Mouse (Mus musculus) cortical plate, adult 2 months (tissue): ENCODE measurements at regions not wholly inside any gene's neighbourhood (a gene's known extent, or its start where the extent isn't known, plus 50 kb on each side); places are given as distances from the start of the nearest gene placed in this dataset.

Experiments
- H3K27ac ChIP-seq: fragments of 200-500 bp; 2 replicates; pipeline ENCODE4 v1.5.1; 2012; ENCODE audit warnings: low read length, control low read depth, inconsistent platforms; ENCODE audit not compliant: insufficient read depth
- H3K4me1 ChIP-seq: fragments of 200-500 bp; 2 replicates; pipeline ENCODE4 v1.6.1; 2011; ENCODE audit warnings: low read length; ENCODE audit not compliant: control insufficient read depth, insufficient read depth
- H3K4me3 ChIP-seq: fragments of 200-500 bp; 2 replicates; pipeline ENCODE4 v1.5.1; 2011; ENCODE audit warnings: mild to moderate bottlenecking, low read length, control low read depth; ENCODE audit not compliant: insufficient read depth
- CTCF ChIP-seq: fragments of 200-500 bp; IDR thresholded peaks from 2 replicates; pipeline ENCODE4 v1.5.1; 2011; ENCODE audit warnings: mild to moderate bottlenecking, control low read depth, low read length; ENCODE audit not compliant: insufficient read depth; ENCODE audit errors: extremely low read depth
- POLR2A ChIP-seq: fragments of 200-500 bp; IDR thresholded peaks from 2 replicates; pipeline ENCODE4 v1.6.1; 2011; ENCODE audit warnings: mild to moderate bottlenecking, low read length, control low read depth; ENCODE audit not compliant: insufficient read depth; ENCODE audit errors: extremely low read depth

DNA sequence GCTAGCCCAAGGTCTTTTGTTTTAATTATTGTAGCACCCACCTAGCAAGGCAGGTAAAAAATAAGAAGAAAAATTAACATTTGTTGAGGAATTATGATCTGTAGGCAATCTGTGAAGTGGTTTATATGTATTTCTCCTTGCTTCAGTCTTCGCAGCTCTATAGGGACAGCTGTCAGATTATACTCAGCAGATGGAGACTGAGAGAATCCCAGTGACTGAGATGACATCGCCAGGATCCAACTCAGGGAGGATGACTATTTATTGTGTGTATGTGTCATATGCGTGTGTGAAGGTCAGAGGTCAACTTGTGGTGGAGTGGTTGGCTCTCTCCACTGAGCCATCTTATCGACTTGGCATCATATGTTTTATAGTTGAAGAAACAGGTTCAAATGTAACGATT, 362.0 kb upstream of the Chd6 start:
- TF ChIP-seq CTCF (no peak), POLR2A (no peak)
- Histone ChIP-seq H3K4me1 (no peaks in the 10 kb centered on the region), H3K4me3 (no peak overlapping the region), H3K27ac (no peak overlapping the region)

DNA sequence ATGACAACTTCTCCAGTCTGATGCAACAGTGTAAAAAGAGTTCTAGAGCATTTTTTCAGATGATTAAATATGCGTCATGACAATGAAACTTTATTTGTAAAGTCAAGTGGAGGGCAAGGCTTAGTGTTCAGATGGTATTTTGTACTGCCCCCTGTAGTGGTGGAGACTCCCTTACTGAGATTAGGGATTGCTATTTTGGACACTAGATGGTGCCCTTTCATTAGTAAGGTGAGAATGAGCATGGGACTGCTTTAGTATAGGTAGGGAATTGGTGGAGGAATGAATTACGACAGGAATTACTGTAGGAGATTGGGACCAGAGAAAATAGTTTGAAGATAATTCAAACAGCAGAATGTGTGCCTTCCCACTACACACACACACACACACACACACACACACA, 361.1 kb upstream of the Chd6 start:
- no peak overlapping the region for H3K27ac ChIP-seq
- no peak overlapping the region for H3K4me3 ChIP-seq
- H3K4me1 ChIP-seq, result no peaks in the 10 kb centered on the region
- TF ChIP-seq CTCF, result peak; percentile 44; the same call in 1 of the 2 replicates
- no peak for TF ChIP-seq POLR2A

DNA sequence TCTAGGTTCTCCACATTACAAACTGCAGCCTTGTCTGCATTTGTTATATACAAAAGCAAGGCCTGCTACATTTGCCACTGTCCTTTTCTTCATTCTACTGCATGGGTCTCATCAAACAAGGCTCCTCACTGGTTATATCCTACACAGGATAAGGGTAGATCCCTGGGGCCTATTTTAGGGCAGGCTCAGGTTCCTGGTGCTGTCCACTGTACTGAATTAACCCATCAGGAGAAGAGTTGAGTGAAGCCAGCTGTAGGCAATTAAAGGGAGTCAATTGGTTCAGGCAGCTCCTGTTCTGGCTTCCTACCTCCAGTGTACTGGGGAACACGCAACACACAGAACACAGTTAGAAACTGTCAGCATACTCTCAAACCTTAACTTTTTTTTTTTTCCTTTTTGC, 358.2 kb upstream of the Chd6 start:
- no peak for TF ChIP-seq POLR2A
- no peak for TF ChIP-seq CTCF
- Histone ChIP-seq H3K4me3 (no peak overlapping the region), H3K27ac (no peak overlapping the region), H3K4me1 (no peaks in the 10 kb centered on the region)

DNA sequence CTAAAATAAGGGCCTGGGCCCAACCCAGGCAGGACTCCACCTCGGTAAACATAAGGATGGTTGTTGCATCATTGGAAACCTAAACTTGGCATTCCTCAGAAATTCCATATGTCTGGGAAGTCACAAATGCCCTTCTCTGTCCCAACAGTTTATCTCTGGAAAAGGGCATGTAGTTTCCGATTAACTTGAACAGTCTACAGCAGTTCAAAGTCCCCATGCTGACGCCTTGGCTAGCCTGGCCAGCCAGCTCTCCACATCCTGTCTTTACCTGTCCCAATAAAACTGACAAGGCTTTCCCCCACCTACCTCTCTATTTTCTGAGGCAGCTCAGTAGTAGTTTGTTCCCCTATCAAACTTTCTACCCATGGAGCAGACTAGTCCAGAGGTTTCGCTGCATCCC, 351.7 kb upstream of the Chd6 start:
- Histone ChIP-seq H3K4me1 (no peaks in the 10 kb centered on the region), H3K27ac (no peak overlapping the region), H3K4me3 (no peak overlapping the region)
- TF ChIP-seq CTCF (no peak), POLR2A (no peak)

DNA sequence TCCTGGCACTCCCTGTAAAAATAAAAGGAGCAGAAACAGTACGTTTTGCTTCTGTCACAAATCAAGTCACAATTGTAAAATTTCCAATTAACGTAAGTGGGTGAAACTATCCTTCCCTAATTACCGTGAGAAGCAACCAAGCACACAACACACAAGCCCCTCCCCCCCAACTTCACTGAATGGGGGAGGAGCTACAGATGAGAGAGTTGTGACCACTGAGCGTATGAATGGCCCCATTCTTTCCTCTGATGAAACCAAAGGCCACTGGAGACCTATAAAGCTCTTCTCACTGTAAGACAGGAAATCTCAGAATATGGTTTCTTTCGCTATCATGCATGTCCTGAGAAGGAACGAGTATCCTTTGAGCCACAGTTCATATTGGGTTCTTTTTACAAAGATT, 345.6 kb upstream of the Chd6 start:
- Histone ChIP-seq H3K4me1 (no peaks in the 10 kb centered on the region), H3K4me3 (no peak overlapping the region), H3K27ac (no peak overlapping the region)
- TF ChIP-seq CTCF (no peak), POLR2A (no peak)

DNA sequence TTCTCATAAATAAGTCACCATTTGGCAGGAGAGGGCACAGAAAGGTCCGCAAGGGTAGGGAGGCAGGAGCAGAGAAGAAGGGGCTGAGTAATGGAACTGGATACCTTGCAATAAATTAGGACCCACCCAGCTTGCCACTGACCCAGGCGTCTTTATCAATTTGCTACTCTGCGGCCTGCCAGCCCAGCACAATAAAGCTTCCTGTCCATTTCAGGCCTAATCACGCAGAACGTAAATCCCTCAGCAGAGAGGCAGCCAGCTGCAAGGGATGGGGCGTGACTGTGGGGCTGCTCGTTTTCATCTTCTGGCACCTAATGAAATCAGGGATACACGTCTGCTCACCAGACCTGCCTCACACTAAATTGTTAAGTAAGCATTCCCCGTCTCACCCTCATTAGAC, 324.9 kb upstream of the Chd6 start:
- TF ChIP-seq CTCF, result no peak
- TF ChIP-seq POLR2A, result no peak
- Histone ChIP-seq H3K27ac (no peak overlapping the region), H3K4me3 (no peak overlapping the region), H3K4me1 (no peaks in the 10 kb centered on the region)

DNA sequence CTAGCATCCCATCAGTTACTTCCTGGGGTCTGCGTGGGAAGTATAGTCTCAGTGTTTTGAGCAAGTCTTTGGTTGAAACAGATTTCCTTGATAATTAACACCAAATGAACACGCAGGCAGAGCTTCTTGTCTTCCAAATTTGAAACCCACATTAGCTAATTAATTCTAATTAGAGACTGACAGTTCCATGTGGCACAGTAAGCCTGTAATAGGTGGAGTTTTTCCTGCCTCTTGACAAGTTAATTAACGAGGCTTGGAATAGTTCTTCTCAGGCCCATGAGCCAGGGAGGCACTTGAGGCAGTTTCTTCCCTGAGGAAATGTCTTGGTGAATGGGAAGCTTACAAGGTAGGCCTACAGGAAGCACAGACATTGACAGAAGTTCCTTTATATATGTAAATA, 320.4 kb upstream of the Chd6 start:
- TF ChIP-seq POLR2A, result no peak
- TF ChIP-seq CTCF, result no peak
- no peaks in the 10 kb centered on the region for H3K4me1 ChIP-seq

DNA sequence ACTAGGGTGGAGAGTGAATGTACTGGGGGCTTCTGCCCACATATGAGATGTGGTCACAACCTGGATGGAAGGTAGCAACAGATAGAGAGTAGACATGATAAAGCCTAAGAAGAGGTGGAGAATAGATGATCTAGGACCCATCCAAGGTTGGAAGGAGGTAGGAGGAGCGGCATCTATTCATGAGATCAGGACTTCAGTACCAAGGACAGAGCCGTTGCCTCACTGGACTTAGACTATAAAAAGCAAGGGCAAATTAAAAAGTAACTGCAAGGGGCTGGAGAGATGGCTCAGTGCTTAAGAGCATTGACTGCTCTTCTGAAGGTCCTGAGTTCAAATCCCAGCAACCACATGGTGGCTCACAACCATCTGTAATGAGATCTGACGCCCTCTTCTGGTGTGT, 316.7 kb upstream of the Chd6 start:
- Histone ChIP-seq H3K4me3 (no peak overlapping the region), H3K4me1 (no peaks in the 10 kb centered on the region), H3K27ac (no peak overlapping the region)
- TF ChIP-seq POLR2A, result no peak
- no peak for TF ChIP-seq CTCF

More for the DNA sequence above, 320.4 kb upstream of the Chd6 start:
- Histone ChIP-seq H3K27ac (no peak overlapping the region), H3K4me3 (no peak overlapping the region)

DNA sequence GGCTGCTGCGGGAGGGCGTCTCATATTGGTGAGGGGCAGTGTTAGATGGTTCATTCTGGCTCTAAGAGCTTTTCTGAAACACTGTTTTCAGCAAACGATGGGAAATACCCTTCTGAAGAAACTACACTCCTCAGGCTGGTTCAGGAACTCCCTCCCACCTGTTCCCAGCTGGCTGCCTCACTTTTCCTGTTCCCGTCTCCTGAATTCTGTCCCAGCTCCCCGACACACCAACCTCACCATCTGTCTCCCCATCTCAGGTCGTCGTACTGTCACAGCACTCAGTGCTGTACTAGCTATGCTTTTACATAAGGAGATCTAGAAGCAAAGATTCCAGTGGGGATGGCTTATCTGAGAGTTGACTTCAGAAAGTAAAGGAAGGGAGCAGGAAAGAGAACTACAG, 309.2 kb upstream of the Chd6 start:
- Histone ChIP-seq H3K4me3 (no peak overlapping the region), H3K4me1 (no peaks in the 10 kb centered on the region), H3K27ac (no peak overlapping the region)
- TF ChIP-seq POLR2A (no peak), CTCF (no peak)

DNA sequence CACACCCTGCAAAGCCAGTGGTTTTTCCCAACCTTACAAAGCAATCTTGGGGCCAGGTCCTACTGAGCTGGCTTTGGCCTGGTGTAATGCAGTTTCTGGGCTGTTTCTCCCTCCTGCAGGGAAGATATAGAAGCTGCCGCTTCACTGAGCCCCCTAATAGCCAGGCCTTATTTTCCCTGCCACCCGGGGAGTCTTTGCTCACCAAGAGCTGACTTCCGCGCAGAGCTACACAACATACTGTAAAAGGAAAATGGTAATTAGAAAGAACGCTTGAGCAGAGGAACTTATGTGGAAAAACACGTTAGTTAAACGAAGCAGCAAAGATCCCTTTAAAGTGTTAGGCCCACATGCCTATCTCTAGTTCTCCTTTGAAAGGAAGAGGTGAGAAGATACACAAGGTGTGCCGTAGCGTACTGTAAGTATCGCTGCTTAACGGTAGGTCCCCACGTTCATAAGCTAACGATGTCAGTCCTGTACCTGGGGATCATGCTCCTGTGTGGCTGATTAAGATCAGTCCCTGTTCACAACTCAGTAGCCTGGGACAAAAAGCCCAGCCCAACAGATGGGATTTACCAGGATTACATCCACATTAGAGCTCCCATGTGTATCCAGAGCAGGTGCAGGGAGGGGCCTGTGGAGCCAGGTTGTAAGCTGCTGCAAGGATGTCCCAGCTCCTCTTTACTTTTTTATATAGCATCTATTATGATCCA, 307.5 kb upstream of the Chd6 start:
- Histone ChIP-seq H3K4me3 (no peak overlapping the region), H3K27ac (no peak overlapping the region), H3K4me1 (no peaks in the 10 kb centered on the region)
- no peak for TF ChIP-seq POLR2A
- TF ChIP-seq CTCF, result no peak

DNA sequence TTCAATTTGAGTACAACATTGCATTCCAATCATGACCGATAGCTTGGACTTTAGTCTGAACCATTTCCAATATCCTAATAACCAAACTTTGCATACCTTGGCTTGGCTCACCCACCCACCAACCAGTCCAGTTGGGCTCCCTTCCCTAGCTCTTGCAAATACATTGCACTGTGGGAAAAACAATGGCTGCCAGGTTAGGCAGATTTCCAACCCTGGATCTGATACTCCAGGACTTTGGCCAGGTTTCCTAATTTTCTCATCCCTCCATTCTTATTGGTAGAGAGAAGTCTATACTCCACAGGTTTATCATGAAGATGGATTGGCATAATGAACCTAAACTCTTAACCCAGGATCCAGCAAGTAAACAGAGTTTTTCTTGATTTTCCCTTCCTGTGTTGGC, 299.4 kb upstream of the Chd6 start:
- H3K27ac ChIP-seq, result no peak overlapping the region
- no peak for TF ChIP-seq CTCF
- no peak for TF ChIP-seq POLR2A
- H3K4me1 ChIP-seq, result no peaks in the 10 kb centered on the region
- no peak overlapping the region for H3K4me3 ChIP-seq
